Mouse (Mus musculus) inflammation-experienced regulatory T-cells, adult 6 months (primary cell): ENCODE measurements around the gene Hsd11b2. TPM values are rescaled to one million over a fixed set of nuclear protein-coding genes. Genes with fewer than 3 reads are reported as not detected.

Experiments used
- ATAC-seq: one replicate; pipeline ENCODE4 v1.8.0; 2017
- polyA plus RNA-seq, 3 experiments: library from polyadenylated mRNA; unstranded; fragments of 100-300 nt; shearing (Covaris generic); gene quantifications; one replicate each; pipeline ENCODE4 v1.2.1; 2017

Gene Hsd11b2
- not detected for polyA plus RNA-seq

GRCm38 (mm10) chr8:105518436-105519313, at the start of gene Hsd11b2:
Gene Hsd11b2, plus strand, starts transcription at chr8:105518755.
- ATAC-seq: peak; percentile 79

DNA sequence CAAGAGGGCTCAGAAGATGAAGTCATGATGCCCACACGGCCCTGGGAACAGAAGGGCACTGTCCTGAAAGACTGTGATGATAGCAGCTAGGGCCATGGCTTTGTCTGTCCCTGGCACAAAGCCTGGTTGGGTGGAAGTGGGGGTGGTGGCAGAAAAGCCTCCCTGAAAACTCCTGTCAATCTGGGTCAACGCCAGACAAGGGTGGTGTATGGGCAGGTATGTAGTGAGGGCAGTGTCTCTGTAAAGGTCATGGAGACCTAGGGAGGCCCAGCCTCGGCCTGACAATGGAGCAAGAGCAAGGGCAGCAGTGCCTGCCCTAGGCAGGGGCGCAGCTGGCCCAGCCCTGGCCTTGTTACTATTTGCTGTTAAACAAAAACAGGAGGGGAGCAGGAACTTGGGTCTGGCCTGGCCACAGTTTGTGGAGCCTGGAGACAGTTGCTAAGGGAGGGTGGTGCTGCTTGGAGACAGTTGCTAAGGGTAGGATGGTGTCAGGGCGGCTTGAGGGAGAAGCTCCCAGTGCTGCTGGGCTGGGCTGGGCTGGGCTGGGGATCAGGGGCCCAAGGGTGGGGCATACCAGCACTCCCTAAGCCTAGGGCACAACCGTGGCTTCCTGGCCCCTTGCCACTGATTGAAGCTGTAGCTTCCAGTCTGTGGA, 49.4 kb upstream of the Hsd11b2 start:
- ATAC-seq: no peak

DNA sequence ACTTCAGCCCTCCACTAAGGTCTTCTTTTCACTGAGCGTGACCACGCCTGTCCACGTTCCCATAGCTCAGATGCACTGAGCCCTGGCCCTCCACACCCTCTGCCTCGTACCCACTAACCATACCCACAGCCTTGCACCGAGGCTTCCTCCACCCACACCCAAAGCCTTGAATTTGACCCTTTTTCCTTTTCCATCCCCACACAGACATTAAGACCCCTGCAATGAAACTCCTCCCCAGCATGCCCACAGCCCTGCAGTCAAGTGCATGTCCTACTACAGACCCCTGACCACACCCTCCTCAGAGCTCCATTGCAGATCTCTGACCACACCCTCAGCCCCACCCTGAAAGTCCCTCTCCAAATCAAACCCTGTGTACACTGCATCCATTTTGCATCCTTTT, 48.7 kb upstream of the Hsd11b2 start:
- no peak for ATAC-seq

DNA sequence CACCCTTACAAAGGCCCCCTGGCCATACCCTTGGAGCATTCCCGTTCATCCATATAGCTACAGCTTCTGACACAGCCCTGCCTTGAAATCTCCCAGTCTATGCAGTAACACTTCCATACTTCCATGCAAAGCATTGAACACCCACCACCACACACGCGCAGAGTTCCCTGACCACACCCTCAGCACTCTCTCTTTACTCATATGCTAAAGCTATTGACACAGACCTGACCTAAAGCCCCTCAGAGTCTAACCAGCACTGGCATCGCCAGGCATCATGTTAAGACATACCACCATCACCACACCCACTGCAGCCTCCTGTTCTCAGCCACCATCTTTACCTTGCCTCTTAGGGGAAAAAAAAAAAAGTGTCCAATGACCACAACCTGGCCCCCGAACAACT, 48.3 kb upstream of the Hsd11b2 start:
- no peak for ATAC-seq

- ATAC-seq: no peak
Measured at GRCm38 (mm10) chr8:105470681-105471313, 47.8 kb upstream of the Hsd11b2 start.

DNA sequence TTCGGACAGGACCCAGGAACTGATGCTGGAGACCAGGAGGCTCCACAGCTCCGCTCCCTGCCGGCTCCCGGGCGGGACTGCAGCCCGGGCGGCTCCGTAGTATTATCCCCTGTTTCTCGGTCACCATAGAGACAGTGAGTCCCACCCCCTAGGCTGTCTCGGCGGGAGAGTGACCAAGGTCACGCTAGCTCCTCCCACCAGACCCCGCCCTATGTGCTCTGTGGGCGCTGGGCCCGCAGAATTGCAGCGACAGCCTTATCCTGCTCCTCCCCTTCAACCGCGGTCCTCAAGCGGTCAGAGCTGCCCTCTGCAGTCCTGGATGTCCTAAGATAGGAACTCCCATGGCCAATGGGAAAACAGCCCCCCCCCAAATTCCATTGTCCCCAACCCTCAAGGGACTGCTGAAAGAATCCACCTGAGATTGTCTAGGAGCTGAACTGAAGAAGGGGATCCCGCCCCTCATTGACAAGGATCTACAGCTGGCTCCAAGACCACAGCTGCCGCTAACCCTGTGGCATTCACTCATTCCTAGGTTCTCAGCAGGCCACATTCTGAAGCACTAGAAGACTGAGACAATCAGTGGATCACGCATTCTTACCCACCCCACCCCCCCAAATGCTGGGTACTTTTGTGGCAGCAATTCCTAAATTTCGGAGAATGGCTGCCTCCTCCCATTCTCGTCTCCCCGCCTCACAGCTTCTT, 47.1 kb upstream of the Hsd11b2 start, which contains the start of gene Tppp3:
Tppp3 (minus strand) TSS at position 213 of the 702 bp plus-strand sequence.
- no peak for ATAC-seq

GRCm38 (mm10) chr8:105472414-105472932, 46.1 kb upstream of the Hsd11b2 start:
- no peak for ATAC-seq

GRCm38 (mm10) chr8:105472983-105473382, 45.6 kb upstream of the Hsd11b2 start:
- no peak for ATAC-seq

DNA sequence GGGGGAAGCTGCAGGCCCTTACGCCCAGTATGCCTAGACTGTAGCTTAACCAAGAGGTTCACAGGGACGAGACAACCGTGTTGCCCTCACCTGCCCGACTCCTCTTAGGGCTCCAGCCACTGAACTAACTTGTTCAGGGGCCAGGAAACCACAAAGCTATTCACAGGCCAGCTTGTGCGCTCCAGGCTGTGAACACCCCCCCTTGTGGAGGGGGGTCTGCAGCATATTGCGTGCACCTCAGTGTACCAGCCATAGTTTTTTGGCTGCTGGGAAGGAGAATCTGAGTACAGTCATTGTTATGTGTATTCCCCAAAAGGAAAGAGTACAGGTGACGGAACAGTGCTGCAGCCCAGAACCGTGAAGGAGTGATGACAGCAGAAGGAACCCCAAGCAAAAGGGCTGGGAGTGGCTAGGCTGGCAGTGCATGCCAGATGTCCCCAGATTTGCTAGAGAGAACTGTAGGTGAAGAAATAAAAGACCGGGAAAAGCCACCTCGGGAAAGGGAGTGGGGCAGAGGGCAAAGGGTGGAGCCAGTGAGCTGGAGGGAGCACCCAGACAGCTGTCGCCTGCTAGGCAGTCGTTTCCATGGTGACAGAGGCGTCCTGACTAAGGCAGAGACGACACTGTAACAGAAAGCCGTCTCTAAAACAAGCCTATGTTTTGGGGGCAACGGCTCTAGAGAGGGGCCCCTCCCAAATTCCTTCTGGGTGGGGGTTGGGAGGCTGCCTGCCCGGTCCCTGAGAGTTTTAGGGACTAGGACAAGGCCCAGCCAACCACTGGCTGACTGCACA, 44.5 kb upstream of the Hsd11b2 start:
- no peak for ATAC-seq

- ATAC-seq: no peak
Measured at GRCm38 (mm10) chr8:105474680-105475079, 43.9 kb upstream of the Hsd11b2 start.

- ATAC-seq: no peak
Measured at GRCm38 (mm10) chr8:105475254-105475653, 43.3 kb upstream of the Hsd11b2 start.

DNA sequence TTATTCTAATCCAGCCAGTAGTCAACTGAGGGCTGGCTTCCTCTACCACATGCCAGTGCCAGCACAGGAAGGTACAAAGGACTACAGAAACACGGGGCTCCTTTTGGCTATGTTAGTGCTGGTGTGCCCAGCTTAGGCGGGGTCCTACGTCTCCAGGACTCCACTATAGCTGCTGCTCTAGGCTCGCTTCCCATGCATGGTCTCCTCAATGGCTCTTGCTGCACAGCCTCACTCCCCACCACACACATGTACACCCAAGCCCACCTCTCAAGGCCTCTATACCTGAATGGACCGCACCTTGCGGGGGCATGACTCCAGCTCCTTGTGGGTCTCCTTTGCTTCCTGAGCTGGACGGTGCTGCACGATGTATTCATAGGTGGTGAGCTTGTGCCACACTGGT, 42.8 kb upstream of the Hsd11b2 start:
- ATAC-seq: no peak

DNA sequence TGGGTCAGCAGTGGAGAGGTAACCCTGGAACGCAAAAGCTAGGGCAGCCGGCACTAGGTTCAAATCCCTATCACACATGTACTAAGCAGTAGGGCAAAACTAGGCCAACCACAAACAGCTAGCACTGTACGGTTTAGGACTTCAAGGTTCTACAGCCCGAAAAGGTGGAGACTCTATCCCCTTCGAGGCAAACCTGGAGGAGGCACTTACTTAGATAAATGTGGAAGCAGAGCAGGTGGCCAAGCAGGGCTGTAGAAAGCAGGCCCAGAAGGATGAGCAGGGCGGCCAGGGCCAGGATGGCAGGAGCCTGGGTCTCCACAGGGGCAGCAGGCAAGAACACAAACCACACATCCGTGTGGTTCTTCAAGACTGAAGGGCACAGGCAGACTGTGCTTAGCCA, 42.4 kb upstream of the Hsd11b2 start:
- no peak for ATAC-seq

- ATAC-seq: no peak
Measured at GRCm38 (mm10) chr8:105476628-105477413, 41.7 kb upstream of the Hsd11b2 start.

DNA sequence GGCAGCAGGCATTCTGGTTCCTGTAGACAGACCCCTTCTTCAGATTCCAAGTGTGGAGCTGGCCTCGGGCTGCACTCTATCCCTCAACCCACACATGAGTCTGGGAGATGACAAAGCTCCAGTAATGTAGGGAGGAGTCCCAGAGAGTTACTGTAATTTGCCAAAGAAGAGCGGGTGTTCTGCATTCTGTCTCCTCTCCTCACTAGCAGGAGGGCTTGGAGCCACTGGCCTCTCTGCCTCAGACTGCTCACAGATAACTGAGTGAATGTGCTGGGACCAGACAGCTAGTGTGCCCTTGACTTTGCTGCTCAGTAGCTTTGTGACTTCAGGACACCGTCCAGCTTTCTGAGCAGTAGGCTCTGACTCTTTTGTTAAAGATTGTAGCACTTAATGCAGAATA, 40.8 kb upstream of the Hsd11b2 start:
- ATAC-seq: no peak

DNA sequence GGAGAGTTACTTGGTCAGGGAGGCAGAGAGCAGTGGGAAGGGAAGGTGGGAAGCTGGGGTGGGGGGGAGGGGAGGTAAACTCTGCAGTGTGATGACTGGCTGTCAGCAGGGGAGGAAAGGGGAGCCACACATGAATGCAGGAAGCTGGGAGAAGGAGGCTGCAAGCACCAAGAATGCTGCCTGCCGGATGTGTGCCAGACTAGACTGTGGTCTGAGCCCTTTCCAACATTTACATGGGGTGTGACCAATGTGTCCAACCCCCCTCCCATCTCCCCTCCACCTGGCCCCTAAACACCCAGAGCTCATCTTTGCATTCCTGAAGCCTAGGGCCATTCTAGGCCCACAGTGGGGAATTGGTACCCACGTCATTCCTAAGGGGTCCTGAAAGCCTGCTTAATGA, 37.5 kb upstream of the Hsd11b2 start:
- no peak for ATAC-seq

DNA sequence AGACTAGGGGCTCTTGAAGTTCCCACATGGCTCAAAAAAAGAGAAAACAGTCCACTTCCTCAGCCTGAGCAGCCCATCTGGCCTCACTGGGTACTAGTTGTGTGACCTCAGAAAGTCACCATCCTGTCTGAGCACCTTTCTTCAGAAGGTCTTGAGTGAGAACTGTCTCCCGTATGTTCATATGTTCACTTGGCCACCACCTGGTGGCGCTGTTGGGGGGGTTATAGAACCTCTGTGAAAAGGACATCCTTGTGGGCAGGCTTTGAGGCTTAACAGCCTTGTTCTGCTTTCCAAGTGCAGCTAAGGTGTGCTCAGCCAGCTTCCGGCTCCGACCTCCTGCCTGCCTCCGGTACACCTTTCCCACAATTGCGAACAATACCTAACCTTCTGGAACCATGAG, 37.1 kb upstream of the Hsd11b2 start:
- ATAC-seq: no peak

GRCm38 (mm10) chr8:105482123-105482522, 36.4 kb upstream of the Hsd11b2 start:
- no peak for ATAC-seq

GRCm38 (mm10) chr8:105483212-105484029, 35.1 kb upstream of the Hsd11b2 start:
- no peak for ATAC-seq

- ATAC-seq: no peak
Measured at GRCm38 (mm10) chr8:105484030-105484368, 34.6 kb upstream of the Hsd11b2 start.
